Mouse (Mus musculus): ENCODE results near the gene Gprasp1. TPM values are rescaled to one million over a fixed set of nuclear protein-coding genes. Genes with fewer than 3 reads are reported as not detected.
"Not testable (repeated sequence)": the region's sequence is repeated elsewhere in the genome, so short reads cannot be mapped to it uniquely, and the experiment has no call there.

Gprasp1 gene
- polyA plus RNA-seq, 1 experiment from 2014 or later = 241 TPM

DNA sequence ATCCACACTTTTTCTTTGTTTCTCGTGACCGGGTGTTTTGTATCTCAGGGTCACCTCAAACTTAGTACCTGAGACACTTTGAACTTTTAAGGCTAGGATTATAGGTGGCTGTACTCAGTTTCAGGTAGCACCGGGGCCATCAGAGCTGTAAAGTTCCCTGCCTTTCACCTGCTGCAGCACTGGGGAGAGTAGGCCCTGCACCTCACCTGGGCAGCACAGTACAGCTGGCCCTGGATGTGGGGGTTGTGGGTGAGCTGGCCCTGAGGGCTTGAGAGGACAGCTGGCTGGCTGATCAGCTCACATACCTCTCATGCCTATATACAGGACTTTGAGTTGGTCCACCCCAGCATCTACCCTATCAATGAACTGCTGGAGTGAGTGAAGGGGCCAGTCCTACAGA is 61.6 kb downstream of the Gprasp1 start:
- ATAC-seq (ENCODE audit: low FRiP score) = no peak
- WGBS = 93% methylated on average over 3 of the region's 3 CpGs

DNA sequence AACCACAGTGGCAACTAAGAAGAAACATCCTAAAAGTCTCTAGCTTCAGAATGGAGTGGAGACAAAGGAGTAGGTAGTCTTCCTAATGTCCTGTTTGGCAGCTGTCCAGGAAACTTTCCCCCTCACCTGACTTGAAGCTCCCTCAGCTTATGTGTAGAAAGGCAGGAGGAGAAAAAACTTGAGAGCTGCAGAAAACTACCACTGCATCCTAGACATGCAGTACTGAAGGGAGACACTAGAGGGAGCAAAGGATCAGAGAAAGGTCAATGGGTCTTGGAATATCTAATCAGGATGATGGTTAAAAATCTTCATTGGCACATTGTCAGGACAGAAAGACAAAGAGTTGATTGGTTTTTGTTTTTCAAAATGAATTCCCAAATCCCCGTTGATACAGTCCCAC is 63.2 kb downstream of the Gprasp1 start:
- Histone ChIP-seq H3K9ac (no peak overlapping the region), H3K4me1 (replicated peaks; ENCODE audit: control insufficient read depth, insufficient read depth, low read length) (no peaks in the 10 kb centered on the region), H3K4me3 (replicated peaks; ENCODE audit: low read length) (no peak overlapping the region), H3K36me3 (replicated peaks; ENCODE audit: control insufficient read depth, insufficient read depth) (peaks cover 21% of the 10 kb centered on the region), H3K27me3 (ENCODE audit: control insufficient read depth, insufficient read depth, low read length) (no peaks in the 10 kb centered on the region), H3K27ac (no peak overlapping the region), H3K4me2 (replicated peaks) (no peak overlapping the region), H3K9me3 (ENCODE audit: control insufficient read depth, low read length) (no peaks in the 10 kb centered on the region)
- peak; percentile 79 for DNase-seq (ENCODE audit: low spot score)
- 23% methylated on average over 1 of the region's 1 CpGs for WGBS
- ATAC-seq (ENCODE audit: low FRiP score) = no peak

More for the DNA sequence above, 61.6 kb downstream of the Gprasp1 start:
- H3K4me3 ChIP-seq (replicated peaks; ENCODE audit: low read length) = no peak overlapping the region
- H3K9ac ChIP-seq = no peak overlapping the region
- H3K4me2 ChIP-seq (replicated peaks) = no peak overlapping the region
- H3K27me3 ChIP-seq (ENCODE audit: control insufficient read depth, insufficient read depth, low read length) = no peaks in the 10 kb centered on the region
- H3K27ac ChIP-seq = no peak overlapping the region
- DNase-seq (ENCODE audit: low spot score) = no peak
- no peaks in the 10 kb centered on the region for H3K9me3 ChIP-seq (ENCODE audit: control insufficient read depth, low read length)
- H3K36me3 ChIP-seq (replicated peaks; ENCODE audit: control insufficient read depth, insufficient read depth) = peaks cover 38% of the 10 kb centered on the region
- no peaks in the 10 kb centered on the region for H3K4me1 ChIP-seq (replicated peaks; ENCODE audit: control insufficient read depth, insufficient read depth, low read length)

GRCm38 (mm10) chrX:135835896-135836295 is 93.4 kb downstream of the Gprasp1 start:
- 44% methylated on average over 1 of the region's 1 CpGs for WGBS
- ATAC-seq (ENCODE audit: low FRiP score); H3K27ac ChIP-seq; DNase-seq (ENCODE audit: low spot score); H3K27me3 ChIP-seq (ENCODE audit: control insufficient read depth, insufficient read depth, low read length); H3K4me1 ChIP-seq (replicated peaks; ENCODE audit: control insufficient read depth, insufficient read depth, low read length); H3K9ac ChIP-seq; H3K4me2 ChIP-seq (replicated peaks); H3K4me3 ChIP-seq (replicated peaks; ENCODE audit: low read length); H3K9me3 ChIP-seq (ENCODE audit: control insufficient read depth, low read length); H3K36me3 ChIP-seq (replicated peaks; ENCODE audit: control insufficient read depth, insufficient read depth): not testable (repeated sequence)

DNA sequence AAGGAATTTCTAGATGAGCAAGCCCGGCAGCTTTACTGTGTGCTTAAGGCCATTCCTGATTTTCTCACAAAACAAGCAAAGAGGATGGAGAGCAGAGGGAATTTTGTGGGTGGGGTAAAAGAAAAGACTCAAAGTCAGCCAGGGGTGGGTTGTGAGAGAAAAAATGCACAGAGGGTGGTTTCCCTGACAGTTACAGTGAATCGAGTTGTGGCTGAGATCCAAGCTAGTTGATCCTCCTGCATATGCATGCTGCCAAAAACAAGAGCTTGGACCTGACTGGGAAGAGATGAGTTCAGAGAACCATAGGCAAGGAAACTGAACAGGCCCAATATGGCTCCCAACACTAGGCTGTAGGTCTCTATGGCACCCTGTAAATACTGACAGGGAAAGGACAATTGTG is 95.4 kb downstream of the Gprasp1 start:
- no peak overlapping the region for H3K4me3 ChIP-seq (replicated peaks; ENCODE audit: low read length)
- H3K9me3 ChIP-seq (ENCODE audit: control insufficient read depth, low read length) = no peaks in the 10 kb centered on the region
- H3K27me3 ChIP-seq (ENCODE audit: control insufficient read depth, insufficient read depth, low read length) = no peaks in the 10 kb centered on the region
- H3K4me1 ChIP-seq (replicated peaks; ENCODE audit: control insufficient read depth, insufficient read depth, low read length) = no peaks in the 10 kb centered on the region
- ATAC-seq (ENCODE audit: low FRiP score) (no peak), DNase-seq (ENCODE audit: low spot score) (no peak)
- peak overlapping the region; percentile 56 for H3K4me2 ChIP-seq (replicated peaks)
- peaks cover 10% of the 10 kb centered on the region for H3K36me3 ChIP-seq (replicated peaks; ENCODE audit: control insufficient read depth, insufficient read depth)
- H3K27ac ChIP-seq = peak overlapping the region; percentile 72
- H3K9ac ChIP-seq = no peak overlapping the region
- WGBS = 77% methylated on average over 2 of the region's 2 CpGs

DNA sequence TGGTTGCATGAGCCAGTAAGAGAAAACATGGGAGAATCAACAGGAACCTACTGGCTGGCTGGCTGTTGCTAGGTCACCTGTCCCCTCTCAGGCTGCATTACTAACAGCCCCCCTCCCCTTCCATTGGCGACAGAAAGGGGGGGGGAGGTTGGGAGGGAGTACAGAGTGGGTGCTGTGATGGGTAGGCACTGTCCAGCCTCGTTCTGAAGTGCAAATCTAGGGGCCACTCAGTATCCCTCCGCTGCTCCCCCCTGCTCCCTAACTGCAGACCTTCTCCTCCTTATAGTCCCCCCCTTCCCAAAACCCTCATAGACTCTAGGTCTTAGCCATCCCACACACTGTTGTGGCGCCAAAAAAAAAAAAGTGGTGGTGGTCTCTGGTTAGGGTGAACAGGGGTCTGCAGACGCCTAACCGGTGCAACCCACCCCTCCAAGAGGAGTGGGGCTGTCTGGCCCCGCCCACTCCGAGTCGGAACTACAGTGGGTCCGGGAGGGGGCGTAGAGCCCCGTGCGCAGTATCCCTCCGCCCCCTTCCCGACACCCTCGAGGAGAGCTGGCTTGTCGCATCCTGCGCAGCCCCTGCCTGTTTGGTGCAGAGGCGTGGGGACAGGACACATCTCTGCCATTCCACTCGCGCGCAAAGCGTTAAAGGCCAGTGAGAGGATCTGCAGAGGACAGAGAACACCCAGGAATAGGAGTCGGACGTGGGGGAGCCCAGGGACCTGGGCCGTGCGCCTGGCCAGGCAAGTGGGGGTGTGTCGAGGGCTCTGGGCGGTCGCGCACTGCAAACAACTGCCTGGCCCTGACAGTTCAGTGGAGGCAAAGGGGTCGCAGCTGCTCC is 96.2 kb downstream of the Gprasp1 start, which contains the start of gene Gprasp2:
Gene Gprasp2 (plus strand): TSS at position 514 of the 840 bp plus-strand sequence.
- peak within 1 kb of the TSS; percentile 73 for H3K9ac ChIP-seq
- H3K4me3 ChIP-seq (replicated peaks; ENCODE audit: low read length) = peak within 1 kb of the TSS; percentile 53
- not testable (repeated sequence) for H3K9me3 ChIP-seq (ENCODE audit: control insufficient read depth, low read length); H3K4me1 ChIP-seq (replicated peaks; ENCODE audit: control insufficient read depth, insufficient read depth, low read length); H3K27me3 ChIP-seq (ENCODE audit: control insufficient read depth, insufficient read depth, low read length)
- H3K4me2 ChIP-seq (replicated peaks) = peak within 1 kb of the TSS; percentile 56
- peak within 1 kb of the TSS; percentile 72 for H3K27ac ChIP-seq
- DNase-seq (ENCODE audit: low spot score) (peak; percentile 67), ATAC-seq (ENCODE audit: low FRiP score) (peak; percentile 92)
- WGBS = 15% methylated on average over 23 of the region's 32 CpGs
- peaks cover 14% of the 10 kb centered on the region for H3K36me3 ChIP-seq (replicated peaks; ENCODE audit: control insufficient read depth, insufficient read depth)

DNA sequence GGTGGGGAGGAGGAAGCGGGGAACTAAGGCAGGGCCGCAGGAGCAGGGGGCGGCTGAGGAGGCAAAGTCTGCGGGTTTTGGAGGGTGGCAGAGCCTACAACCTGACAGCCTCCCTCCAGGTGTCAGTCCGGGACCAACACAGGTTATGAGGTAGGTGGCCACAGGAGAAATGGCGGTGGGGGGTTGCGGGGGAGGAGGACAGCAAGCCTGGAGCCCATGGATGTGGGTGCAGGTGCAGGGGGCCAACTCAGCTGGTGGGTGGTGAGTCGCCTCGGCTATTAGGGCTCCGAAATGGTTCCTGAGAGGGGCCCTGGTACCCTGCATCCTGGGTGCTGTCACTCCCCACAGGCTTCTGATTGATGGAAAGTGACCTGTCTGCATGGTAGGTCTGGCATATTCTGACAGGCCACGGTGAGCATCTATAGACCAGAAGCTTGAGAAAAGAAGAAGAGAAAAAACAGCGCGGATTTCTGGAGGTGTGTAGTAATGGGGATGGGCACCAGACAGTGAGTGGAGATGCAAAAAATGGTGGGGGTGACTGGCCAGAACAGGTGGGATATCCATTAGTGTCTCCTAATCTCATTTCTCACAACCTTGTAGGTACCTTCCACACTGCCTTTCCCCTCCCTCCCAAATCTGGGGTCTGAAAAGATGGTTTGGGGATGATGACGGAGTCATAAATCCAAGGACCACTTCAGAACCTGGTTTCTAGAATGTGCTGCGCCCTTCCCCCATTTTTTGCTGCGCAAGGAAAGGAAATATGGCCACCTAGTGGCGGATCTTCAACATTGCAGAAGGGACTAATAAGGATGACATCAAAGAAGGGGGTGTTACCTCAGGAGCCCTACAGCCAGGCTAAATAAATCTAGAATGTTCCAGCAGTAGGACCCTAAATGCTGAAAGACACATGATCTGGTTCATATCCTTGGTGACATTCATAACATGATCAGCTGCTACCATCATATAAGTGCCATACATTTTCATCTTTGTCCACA is 97.2 kb downstream of the Gprasp1 start:
- WGBS = 24% methylated on average over 14 of the region's 17 CpGs
- peak; percentile 22; the same call in 1 of the 2 replicates for ATAC-seq (ENCODE audit: low FRiP score)
- peak overlapping the region; percentile 72 for H3K27ac ChIP-seq

More for the DNA sequence above, 97.2 kb downstream of the Gprasp1 start:
- H3K4me2 ChIP-seq (replicated peaks) = peak overlapping the region; percentile 56
- not testable (repeated sequence) for H3K27me3 ChIP-seq (ENCODE audit: control insufficient read depth, insufficient read depth, low read length); H3K4me1 ChIP-seq (replicated peaks; ENCODE audit: control insufficient read depth, insufficient read depth, low read length); H3K9me3 ChIP-seq (ENCODE audit: control insufficient read depth, low read length)
- H3K9ac ChIP-seq = peak overlapping the region; percentile 73
- H3K36me3 ChIP-seq (replicated peaks; ENCODE audit: control insufficient read depth, insufficient read depth) = peaks cover 14% of the 10 kb centered on the region
- DNase-seq (ENCODE audit: low spot score) = peak; percentile 76
- H3K4me3 ChIP-seq (replicated peaks; ENCODE audit: low read length) = peak overlapping the region; percentile 53

MicroRNA genes within 50 kb of the gene (microRNA counts, 519-probe panel; counts per million panel counts)
- microRNA mmu-miR-1970 = not detected

Small RNAs within 50 kb of the gene (microRNA-seq; reads per million reads assigned to microRNA genes)
- gene Mir1970 = not detected
- not detected for gene Mir7646

Other genes starting within 250 kb of the Gprasp1 start
- not detected in 2 replicates for gene AV320801, start 248.1 kb upstream of the Gprasp1 start, polyA plus RNA-seq (2014; fragmentation: Nextera tagmentation; extraction: Ambion mirVana)
- gene Nxf7, start 144.0 kb upstream of the Gprasp1 start, polyA plus RNA-seq (2014; fragmentation: Nextera tagmentation; extraction: Ambion mirVana) = not detected in 2 replicates
- not detected in 2 replicates for gene Prame, start 115.0 kb upstream of the Gprasp1 start, polyA plus RNA-seq (2014; fragmentation: Nextera tagmentation; extraction: Ambion mirVana)
- gene Tcp11x2, start 48.9 kb upstream of the Gprasp1 start, polyA plus RNA-seq (2014; fragmentation: Nextera tagmentation; extraction: Ambion mirVana) = not detected in 2 replicates
- not detected in 2 replicates for gene Tmsb15a, start 17.5 kb upstream of the Gprasp1 start, polyA plus RNA-seq (2014; fragmentation: Nextera tagmentation; extraction: Ambion mirVana)
- 8.9 and 10.5 TPM in 2 replicates for gene Armcx5, start within 50 bp of the Gprasp1 start, polyA plus RNA-seq (2014; fragmentation: Nextera tagmentation; extraction: Ambion mirVana)
- gene Bhlhb9, start 54.9 kb downstream of the Gprasp1 start, polyA plus RNA-seq (2014; fragmentation: Nextera tagmentation; extraction: Ambion mirVana) = 116 and 121 TPM in 2 replicates
- 182 and 225 TPM in 2 replicates for gene Gprasp2, start 96.3 kb downstream of the Gprasp1 start, polyA plus RNA-seq (2014; fragmentation: Nextera tagmentation; extraction: Ambion mirVana)